In genomic region chr7:52278262-52278661, GRCm38 (mm10) we compare ENCODE assay signal across 28 mouse cellular contexts.
"Had no signal": no experiment of that assay in that cellular context is flagged by ENCODE, and none has a peak within 500 bp of the region (broad histone marks: within the 10 kb centered on the region; RNA-seq: fewer than 3 reads in every experiment).

No protein-coding gene starts in this region.

- H3K36me3 ChIP-seq: embryonic facial prominence, embryonic 10.5 days; embryonic facial prominence, embryonic 12.5 days; embryonic facial prominence, embryonic 13.5 days; embryonic facial prominence, embryonic 15.5 days; forebrain, embryonic 10.5 days; forebrain, embryonic 12.5 days; forebrain, embryonic 15.5 days had no signal

- H3K27ac ChIP-seq: embryonic facial prominence, embryonic 10.5 days; embryonic facial prominence, embryonic 12.5 days; embryonic facial prominence, embryonic 13.5 days; embryonic facial prominence, embryonic 15.5 days; forebrain, embryonic 10.5 days; forebrain, embryonic 12.5 days; forebrain, embryonic 15.5 days; gastrocnemius, adult 2 months; heart, adult 2 months had no signal

- H3K4me2 ChIP-seq: embryonic facial prominence, embryonic 12.5 days; embryonic facial prominence, embryonic 13.5 days; embryonic facial prominence, embryonic 15.5 days; forebrain, embryonic 12.5 days; forebrain, embryonic 15.5 days had no signal

- H3K4me3 ChIP-seq: embryonic facial prominence, embryonic 10.5 days; embryonic facial prominence, embryonic 12.5 days; embryonic facial prominence, embryonic 13.5 days; embryonic facial prominence, embryonic 15.5 days; erythroblast, embryonic 14.5 days; forebrain, embryonic 10.5 days; forebrain, embryonic 12.5 days; forebrain, embryonic 15.5 days; gastrocnemius, adult 2 months; heart, adult 2 months had no signal

- H3K4me1 ChIP-seq: embryonic facial prominence, embryonic 10.5 days; embryonic facial prominence, embryonic 12.5 days; embryonic facial prominence, embryonic 13.5 days; embryonic facial prominence, embryonic 15.5 days; forebrain, embryonic 10.5 days; forebrain, embryonic 12.5 days; forebrain, embryonic 15.5 days had no signal

- ATAC-seq: forebrain, embryonic 14.5 days; forebrain, embryonic 15.5 days; forebrain, embryonic 16.5 days; forebrain, postnatal 0 days had no signal

- H3K9me3 ChIP-seq: embryonic facial prominence, embryonic 10.5 days; embryonic facial prominence, embryonic 12.5 days; embryonic facial prominence, embryonic 13.5 days; embryonic facial prominence, embryonic 15.5 days; forebrain, embryonic 10.5 days; forebrain, embryonic 12.5 days; forebrain, embryonic 15.5 days had no signal

- H3K9ac ChIP-seq: embryonic facial prominence, embryonic 12.5 days; embryonic facial prominence, embryonic 13.5 days; embryonic facial prominence, embryonic 15.5 days; forebrain, embryonic 12.5 days; forebrain, embryonic 15.5 days; forebrain, postnatal 0 days had no signal

- DNase-seq: cerebellum, adult 18-20 months; cerebellum, adult 2 months; cerebellum, adult 8-10 months; cerebellum, adult 9-10 months; cerebellum, adult 9-11 months; cerebellum, postnatal 10 days; cerebellum, postnatal 14 days; cerebellum, postnatal 25 days; cerebellum, postnatal 36 days; embryo, embryonic 11 days; forebrain, postnatal 0 days; gastrocnemius, adult 2 months; gastrocnemius, postnatal 10 days; gastrocnemius, postnatal 14 days; gastrocnemius, postnatal 25 days; gastrocnemius, postnatal 36 days; heart, adult 18-20 months; heart, adult 2 months had no signal

- H3K27me3 ChIP-seq: embryonic facial prominence, embryonic 12.5 days; embryonic facial prominence, embryonic 13.5 days; embryonic facial prominence, embryonic 15.5 days; forebrain, embryonic 12.5 days; forebrain, embryonic 15.5 days had no signal
